Mouse (Mus musculus) Muller cell, postnatal 12 days (primary cell): ENCODE measurements around the gene Ybx3.

Source experiments
- DNase-seq: peaks from one replicate; pipeline ENCODE4 v3.0.0-alpha.2; 2015; ENCODE audit errors: inconsistent ontology term

Gene Ybx3

GRCm38 (mm10) chr6:131338787-131339186, 49.5 kb downstream of the Ybx3 start:
- DNase-seq: no peak

DNA sequence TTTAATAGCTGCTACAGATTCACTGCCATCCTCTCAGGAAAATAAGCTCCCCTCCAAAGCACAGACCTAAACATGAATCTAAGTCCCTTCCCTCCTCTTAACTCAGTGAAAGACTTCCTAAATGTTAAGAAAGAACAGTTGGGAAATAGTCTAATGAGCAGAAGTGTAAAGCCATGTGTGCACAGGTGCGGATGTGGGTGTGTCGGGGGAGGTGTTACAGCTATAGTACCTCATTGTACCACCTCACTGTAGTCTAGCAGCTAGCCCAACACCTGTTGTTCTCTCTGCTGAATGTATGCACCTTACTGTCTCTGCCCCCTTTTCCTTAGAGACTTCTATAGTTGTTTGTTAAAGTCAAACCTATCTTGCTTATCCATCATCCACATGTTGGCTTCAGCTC, 61.2 kb downstream of the Ybx3 start:
- no peak for DNase-seq

GRCm38 (mm10) chr6:131321854-131322639, 66.2 kb downstream of the Ybx3 start:
- DNase-seq: no peak

DNA sequence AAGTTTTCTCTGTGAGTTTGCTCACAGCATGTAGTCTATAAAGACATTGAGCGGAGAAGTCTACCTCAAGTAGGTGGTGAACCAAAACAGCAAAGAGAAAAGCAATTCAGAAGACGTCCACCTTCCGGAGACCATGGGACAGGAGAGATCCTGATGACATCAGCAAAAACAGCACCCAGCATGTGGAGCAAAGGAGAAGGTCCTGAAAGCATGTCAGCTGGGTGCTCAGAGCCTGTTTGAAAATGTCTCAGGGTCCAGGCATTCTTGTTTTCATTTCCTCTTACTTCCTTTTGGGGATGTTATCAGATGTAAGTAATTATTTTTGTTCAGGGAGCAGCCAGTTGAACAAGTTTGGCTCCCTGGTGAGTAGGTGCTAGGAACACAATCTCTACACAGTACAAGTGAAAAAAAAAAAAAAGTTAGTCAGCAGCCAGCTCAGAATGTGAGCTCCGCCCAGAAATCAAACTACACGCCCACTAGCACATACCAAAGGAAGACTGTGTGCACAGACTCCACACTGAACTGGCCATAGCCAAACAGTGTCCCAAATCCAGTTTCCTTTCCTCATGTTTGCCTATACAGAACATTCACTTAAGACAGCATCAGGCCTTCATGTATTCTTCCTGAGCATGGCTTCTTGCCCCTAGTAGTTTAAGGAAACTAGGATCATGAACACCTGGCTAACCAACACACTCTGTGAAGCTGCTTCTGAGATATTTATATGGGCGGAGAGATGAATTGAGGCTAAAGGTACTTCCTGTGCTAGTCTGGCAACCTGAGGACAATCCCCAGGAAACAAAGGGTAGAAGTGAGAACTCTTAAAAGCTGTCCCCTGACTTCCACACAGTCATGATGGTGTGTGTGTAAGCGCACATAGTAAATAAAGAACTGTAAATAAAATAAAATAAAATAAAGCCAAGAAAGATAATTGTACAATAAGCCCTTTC, 71.8 kb downstream of the Ybx3 start:
- DNase-seq: no peak
